Mouse (Mus musculus) ES-E14 (cell line): ENCODE measurements around the gene Gfra4.

Experiments used
- CHD2 ChIP-seq: IDR thresholded peaks from 2 replicates; pipeline ENCODE4 v1.6.1; 2014; ENCODE audit warnings: mild to moderate bottlenecking, low read depth, low read length, inconsistent platforms
- HCFC1 ChIP-seq: IDR thresholded peaks from 2 replicates; pipeline ENCODE4 v1.6.1; 2012; ENCODE audit warnings: low read length, inconsistent platforms, borderline replicate concordance; ENCODE audit not compliant: insufficient read depth
- MAFK ChIP-seq: IDR thresholded peaks from 2 replicates; pipeline ENCODE4 v1.6.1; 2014; ENCODE audit warnings: mild to moderate bottlenecking, low read depth, low read length, inconsistent platforms; ENCODE audit not compliant: insufficient read depth
- ZNF384 ChIP-seq: IDR thresholded peaks from 2 replicates; pipeline ENCODE4 v1.6.1; 2012; ENCODE audit warnings: low read depth, low read length, inconsistent platforms

GRCm38 (mm10) chr2:131044989-131045720, 2.3 kb upstream of the Gfra4 start:
- no peak for TF ChIP-seq HCFC1
- no peak for TF ChIP-seq ZNF384
- no peak for TF ChIP-seq MAFK
- no peak for TF ChIP-seq CHD2
